Mouse (Mus musculus): ENCODE measurements around the gene Snrpc. TPM values are rescaled to one million over a fixed set of nuclear protein-coding genes. Genes with fewer than 3 reads are reported as not detected.

Snrpc gene
- polyA plus RNA-seq, 1 experiment from 2014 or later = 330 TPM

- WGBS = 57% methylated on average over 9 of the region's 9 CpGs
- Histone ChIP-seq H3K27me3 (no peaks in the 10 kb centered on the region), H3K4me1 (peaks cover 40% of the 10 kb centered on the region), H3K9me3 (replicated peaks) (no peaks in the 10 kb centered on the region), H3K9ac (peak overlapping the region; percentile 57; the same call in 1 of the 2 replicates), H3K4me2 (peak overlapping the region; percentile 61), H3K4me3 (replicated peaks) (peak overlapping the region; percentile 86; the same call in 1 of the 2 replicates), H3K36me3 (no peaks in the 10 kb centered on the region), H3K27ac (peak overlapping the region; percentile 90)
- no peak for ATAC-seq (replicated peaks; ENCODE audit: low FRiP score)
Observed at GRCm38 (mm10) chr17:27821407-27822338, 16.3 kb upstream of the Snrpc start.

GRCm38 (mm10) chr17:27823142-27823905, 14.6 kb upstream of the Snrpc start:
- H3K27me3 ChIP-seq = no peaks in the 10 kb centered on the region
- no peaks in the 10 kb centered on the region for H3K9me3 ChIP-seq (replicated peaks)
- no peak overlapping the region for H3K27ac ChIP-seq
- H3K36me3 ChIP-seq = no peaks in the 10 kb centered on the region
- no peak overlapping the region for H3K9ac ChIP-seq
- ATAC-seq (replicated peaks; ENCODE audit: low FRiP score) = no peak
- no peak overlapping the region for H3K4me3 ChIP-seq (replicated peaks)
- whole genome bisulfite sequencing = 78% methylated on average over 9 of the region's 9 CpGs
- no peak overlapping the region for H3K4me2 ChIP-seq
- peaks cover 37% of the 10 kb centered on the region for H3K4me1 ChIP-seq

DNA sequence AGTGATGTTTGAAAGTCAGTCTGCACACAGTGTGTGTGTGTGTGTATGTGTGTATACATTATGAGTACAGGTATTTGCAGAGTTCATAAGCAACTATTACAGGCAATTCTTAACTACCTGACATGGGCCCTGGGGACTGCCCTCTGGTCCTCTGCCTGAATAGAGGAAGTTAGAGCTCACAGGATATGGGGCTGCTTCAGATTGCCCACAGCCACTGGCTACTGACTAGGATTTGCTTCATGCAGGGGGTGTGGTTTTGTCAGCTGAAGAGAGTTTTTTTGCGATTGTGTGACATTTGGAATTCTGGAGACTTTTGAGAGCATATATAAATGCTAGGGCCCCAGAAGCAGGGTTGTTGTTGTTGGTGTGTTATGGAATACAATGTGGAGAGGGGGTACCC, 13.0 kb upstream of the Snrpc start:
- Histone ChIP-seq H3K4me1 (peaks cover 25% of the 10 kb centered on the region), H3K27me3 (no peaks in the 10 kb centered on the region), H3K4me2 (no peak overlapping the region), H3K4me3 (replicated peaks) (no peak overlapping the region), H3K36me3 (no peaks in the 10 kb centered on the region), H3K9me3 (replicated peaks) (no peaks in the 10 kb centered on the region), H3K27ac (no peak overlapping the region), H3K9ac (no peak overlapping the region)
- WGBS = 81% methylated on average over 1 of the region's 1 CpGs
- ATAC-seq (replicated peaks; ENCODE audit: low FRiP score) = no peak

DNA sequence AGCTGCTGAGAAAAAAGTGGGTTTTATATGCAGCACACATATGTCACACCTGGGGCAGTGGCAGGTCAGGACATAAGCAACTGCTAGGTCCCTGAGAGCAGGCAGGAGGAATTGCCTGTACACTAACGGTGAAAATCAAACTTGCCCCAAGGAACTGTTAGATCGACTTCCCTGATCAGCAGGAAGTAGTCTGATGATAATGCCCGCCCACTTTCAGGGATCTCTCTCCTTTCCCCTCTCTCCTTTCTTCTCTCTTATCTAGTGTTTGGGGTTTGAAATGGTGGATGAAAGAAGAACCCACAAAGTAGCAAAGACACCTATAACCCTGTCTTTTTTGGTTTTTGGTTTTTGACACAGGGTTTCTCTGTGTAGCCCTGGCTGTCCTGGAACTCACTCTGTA, 12.4 kb upstream of the Snrpc start:
- no peaks in the 10 kb centered on the region for H3K9me3 ChIP-seq (replicated peaks)
- H3K4me2 ChIP-seq = peak overlapping the region; percentile 71
- no peak overlapping the region for H3K9ac ChIP-seq
- H3K4me1 ChIP-seq = peaks cover 25% of the 10 kb centered on the region
- ATAC-seq (replicated peaks; ENCODE audit: low FRiP score) = no peak
- H3K36me3 ChIP-seq = no peaks in the 10 kb centered on the region
- peak overlapping the region; percentile 45 for H3K4me3 ChIP-seq (replicated peaks)
- no peaks in the 10 kb centered on the region for H3K27me3 ChIP-seq
- WGBS = 34% methylated on average over 3 of the region's 3 CpGs
- H3K27ac ChIP-seq = 0 out of 2 replicates have a peak overlapping the region, but pooled peaks have one; percentile 50

- Histone ChIP-seq H3K9ac (0 out of 2 replicates have a peak overlapping the region, but pooled peaks have one; percentile 9), H3K27ac (peak overlapping the region; percentile 83), H3K27me3 (no peaks in the 10 kb centered on the region), H3K4me2 (peak overlapping the region; percentile 71), H3K4me1 (peaks cover 21% of the 10 kb centered on the region), H3K9me3 (replicated peaks) (no peaks in the 10 kb centered on the region), H3K36me3 (no peaks in the 10 kb centered on the region), H3K4me3 (replicated peaks) (peak overlapping the region; percentile 45)
- ATAC-seq (replicated peaks; ENCODE audit: low FRiP score) = peak; percentile 84
- under 1% methylated on average over 22 of the region's 22 CpGs for WGBS
Observed at GRCm38 (mm10) chr17:27825984-27826905, 11.7 kb upstream of the Snrpc start.

DNA sequence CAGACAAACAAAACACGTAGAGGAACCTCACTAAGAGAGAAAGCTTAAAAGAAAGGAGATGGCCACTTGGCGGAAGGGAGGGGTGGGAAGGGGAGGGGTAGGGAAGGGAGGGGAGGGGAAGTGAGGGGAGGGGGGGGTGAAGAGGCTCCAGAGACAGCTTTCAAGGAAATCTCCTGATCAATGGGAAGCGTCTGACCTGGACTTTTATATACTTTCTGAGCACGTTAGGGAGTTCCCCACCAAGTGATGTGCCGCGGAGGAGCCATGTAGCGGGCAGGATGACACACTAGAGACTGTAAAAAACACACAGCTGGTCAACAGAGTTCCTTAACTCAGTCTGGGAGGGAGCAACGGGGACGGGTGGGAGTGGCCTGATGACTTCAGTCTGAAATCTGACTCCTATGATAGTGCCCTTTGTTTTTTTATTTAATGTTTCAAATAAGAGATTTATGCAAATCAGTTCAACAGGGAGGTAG, 11.0 kb upstream of the Snrpc start:
- peak; percentile 65; the same call in 1 of the 2 replicates for ATAC-seq (replicated peaks; ENCODE audit: low FRiP score)
- 0% methylated on average over 9 of the region's 9 CpGs for WGBS
- H3K9ac ChIP-seq = 0 out of 2 replicates have a peak overlapping the region, but pooled peaks have one; percentile 29

GRCm38 (mm10) chr17:27827511-27827910, 10.4 kb upstream of the Snrpc start:
- H3K9ac ChIP-seq = no peak overlapping the region
- peak overlapping the region; percentile 71 for H3K4me2 ChIP-seq
- H3K9me3 ChIP-seq (replicated peaks) = no peaks in the 10 kb centered on the region
- H3K4me1 ChIP-seq = peaks cover 18% of the 10 kb centered on the region
- no peak overlapping the region for H3K4me3 ChIP-seq (replicated peaks)
- no peak for ATAC-seq (replicated peaks; ENCODE audit: low FRiP score)
- H3K27me3 ChIP-seq = no peaks in the 10 kb centered on the region
- 31% methylated on average over 6 of the region's 6 CpGs for WGBS
- H3K36me3 ChIP-seq = no peaks in the 10 kb centered on the region
- peak overlapping the region; percentile 33; the same call in 1 of the 2 replicates for H3K27ac ChIP-seq

More for the DNA sequence above, 11.0 kb upstream of the Snrpc start:
- Histone ChIP-seq H3K4me3 (replicated peaks) (peak overlapping the region; percentile 45), H3K4me2 (peak overlapping the region; percentile 71), H3K4me1 (peaks cover 18% of the 10 kb centered on the region), H3K27me3 (no peaks in the 10 kb centered on the region), H3K9me3 (replicated peaks) (no peaks in the 10 kb centered on the region), H3K27ac (peak overlapping the region; percentile 83), H3K36me3 (no peaks in the 10 kb centered on the region)

DNA sequence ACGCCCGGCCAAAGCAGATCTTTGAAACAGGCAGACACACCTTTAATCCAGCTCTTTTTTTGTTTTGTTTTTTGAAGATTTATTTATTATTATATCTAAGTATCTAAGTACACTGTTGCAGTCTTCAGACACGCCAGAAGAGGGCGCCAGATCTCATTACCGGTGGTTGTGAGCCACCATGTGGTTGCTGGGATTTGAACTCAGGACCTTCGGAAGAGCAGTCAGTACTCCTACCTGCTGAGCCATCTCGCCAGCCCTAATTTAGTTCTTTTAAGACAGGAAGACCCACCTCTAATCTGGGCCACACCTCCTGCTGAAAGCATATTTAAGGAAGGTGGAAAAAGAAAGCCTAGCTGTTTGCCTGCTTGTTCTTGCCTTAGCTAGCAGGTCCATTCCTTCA, 7.5 kb upstream of the Snrpc start:
- 52% methylated on average over 7 of the region's 7 CpGs for WGBS

DNA sequence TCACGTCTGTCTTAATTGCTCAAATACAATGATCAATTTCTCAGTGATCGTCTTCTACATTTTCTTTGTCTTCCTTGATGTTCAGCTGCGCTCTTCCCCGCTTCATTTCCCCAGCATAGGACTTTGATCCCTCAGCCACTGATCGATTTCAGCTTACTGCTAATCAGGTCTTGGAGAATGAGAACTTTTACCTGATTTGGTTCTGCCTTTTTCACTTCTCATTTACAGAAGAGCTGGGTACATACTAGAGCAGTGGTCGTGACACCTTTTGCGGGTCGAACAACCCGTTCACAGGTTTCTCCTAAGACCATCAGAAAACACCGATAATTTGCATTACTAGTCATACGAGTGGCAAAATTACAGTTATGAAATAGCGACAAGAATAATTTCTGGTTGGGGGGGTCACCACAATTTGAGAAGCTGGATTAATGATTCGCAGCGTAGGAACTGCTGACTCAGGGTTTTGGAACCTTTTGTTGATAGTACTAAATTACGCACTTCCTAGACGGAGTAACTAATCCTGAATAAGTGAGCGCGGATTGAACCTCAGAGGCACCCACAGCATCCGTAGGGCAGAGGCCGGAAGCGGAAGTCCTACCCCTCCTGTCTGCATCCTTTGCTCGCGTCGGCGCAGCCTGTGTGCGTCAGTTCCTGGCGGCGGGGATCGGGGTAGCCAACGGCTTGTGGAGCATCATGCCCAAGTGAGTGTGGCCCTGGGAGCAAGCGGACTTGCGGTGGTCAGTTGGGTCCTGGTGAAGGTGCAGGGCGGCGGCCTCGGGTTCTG, 1.7 kb downstream of the Snrpc start:
- peak overlapping the region; percentile 78 for H3K4me2 ChIP-seq
- peak overlapping the region; percentile 62; the same call in 1 of the 2 replicates for H3K27ac ChIP-seq
- 1% methylated on average over 35 of the region's 35 CpGs for WGBS
- H3K36me3 ChIP-seq = peaks cover 29% of the 10 kb centered on the region
- 0 out of 2 replicates have a peak, but pooled peaks cover 3% of the 10 kb centered on the region for H3K27me3 ChIP-seq
- H3K9ac ChIP-seq = peak overlapping the region; percentile 81
- peak; percentile 97 for ATAC-seq (replicated peaks; ENCODE audit: low FRiP score)
- H3K4me3 ChIP-seq (replicated peaks) = peak overlapping the region; percentile 91
- H3K4me1 ChIP-seq = peaks cover 14% of the 10 kb centered on the region
- no peaks in the 10 kb centered on the region for H3K9me3 ChIP-seq (replicated peaks)

More for the DNA sequence above, 7.5 kb upstream of the Snrpc start:
- Histone ChIP-seq H3K4me1 (peaks cover 16% of the 10 kb centered on the region), H3K4me2 (no peak overlapping the region), H3K27ac (no peak overlapping the region), H3K4me3 (replicated peaks) (no peak overlapping the region), H3K9ac (no peak overlapping the region), H3K9me3 (replicated peaks) (no peaks in the 10 kb centered on the region), H3K27me3 (0 out of 2 replicates have a peak, but pooled peaks cover 3% of the 10 kb centered on the region), H3K36me3 (no peaks in the 10 kb centered on the region)
- no peak for ATAC-seq (replicated peaks; ENCODE audit: low FRiP score)

- H3K4me3 ChIP-seq (replicated peaks) = no peak overlapping the region
- H3K27ac ChIP-seq = no peak overlapping the region
- 100% methylated on average over 1 of the region's 1 CpGs for WGBS
- peaks cover 95% of the 10 kb centered on the region for H3K36me3 ChIP-seq
- no peak for ATAC-seq (replicated peaks; ENCODE audit: low FRiP score)
- no peak overlapping the region for H3K4me2 ChIP-seq
- H3K9me3 ChIP-seq (replicated peaks) = no peaks in the 10 kb centered on the region
- no peaks in the 10 kb centered on the region for H3K27me3 ChIP-seq
- no peak overlapping the region for H3K9ac ChIP-seq
- no peaks in the 10 kb centered on the region for H3K4me1 ChIP-seq
Observed at GRCm38 (mm10) chr17:27848351-27848750, 10.4 kb downstream of the Snrpc start.

Data from kidney, embryonic 15.5 days (tissue).